Mouse (Mus musculus): ENCODE data around the gene Tcam1. TPM values are rescaled to one million over a fixed set of nuclear protein-coding genes. Genes with fewer than 3 reads are reported as not detected.

Tcam1 gene
- polyA plus RNA-seq, 1 experiment from 2014 or later: 0.07 TPM

- no peak for TF ChIP-seq CTCF (IDR thresholded peaks at IDR 0.05)
- no peak for TF ChIP-seq EP300 (IDR thresholded peaks at IDR 0.05)
- 83% methylated on average over 6 of the region's 6 CpGs for WGBS
- Histone ChIP-seq H3K4me1 (ENCODE audit: insufficient read depth, low read depth, low read length) (no peaks in the 10 kb centered on the region), H3K36me3 (ENCODE audit: insufficient read depth, low read length) (no peaks in the 10 kb centered on the region), H3K9ac (replicated peaks; ENCODE audit: low read depth) (no peak overlapping the region), H3K4me3 (ENCODE audit: low read depth, low read length) (no peak overlapping the region), H3K27me3 (replicated peaks; ENCODE audit: insufficient read depth, low read length) (no peaks in the 10 kb centered on the region), H3K9me3 (ENCODE audit: low read length) (no peaks in the 10 kb centered on the region), H3K27ac (ENCODE audit: low read length) (no peak overlapping the region), H3K4me2 (replicated peaks; ENCODE audit: low read depth, low read length) (no peak overlapping the region)
- DNase-seq (ENCODE audit: low spot score) (no peak), ATAC-seq (no peak)
Observed at GRCm38 (mm10) chr11:106282452-106282851, 6.0 kb downstream of the Tcam1 start.

- ATAC-seq: no peak
- Histone ChIP-seq H3K4me1 (ENCODE audit: insufficient read depth, low read depth, low read length) (no peaks in the 10 kb centered on the region), H3K36me3 (ENCODE audit: insufficient read depth, low read length) (no peaks in the 10 kb centered on the region), H3K9me3 (ENCODE audit: low read length) (no peaks in the 10 kb centered on the region), H3K27ac (ENCODE audit: low read length) (no peak overlapping the region), H3K4me2 (replicated peaks; ENCODE audit: low read depth, low read length) (no peak overlapping the region), H3K4me3 (ENCODE audit: low read depth, low read length) (no peak overlapping the region), H3K27me3 (replicated peaks; ENCODE audit: insufficient read depth, low read length) (no peaks in the 10 kb centered on the region), H3K9ac (replicated peaks; ENCODE audit: low read depth) (no peak overlapping the region)
- TF ChIP-seq EP300 (IDR thresholded peaks at IDR 0.05): no peak
- DNase-seq (ENCODE audit: low spot score): no peak
- WGBS: 77% methylated on average over 4 of the region's 4 CpGs
Observed at GRCm38 (mm10) chr11:106283371-106283770, 6.9 kb downstream of the Tcam1 start.

- Histone ChIP-seq H3K27me3 (replicated peaks; ENCODE audit: insufficient read depth, low read length) (no peaks in the 10 kb centered on the region), H3K4me2 (replicated peaks; ENCODE audit: low read depth, low read length) (no peak overlapping the region), H3K27ac (ENCODE audit: low read length) (no peak overlapping the region), H3K9me3 (ENCODE audit: low read length) (no peaks in the 10 kb centered on the region), H3K4me3 (ENCODE audit: low read depth, low read length) (no peak overlapping the region), H3K36me3 (ENCODE audit: insufficient read depth, low read length) (no peaks in the 10 kb centered on the region), H3K4me1 (ENCODE audit: insufficient read depth, low read depth, low read length) (no peaks in the 10 kb centered on the region), H3K9ac (replicated peaks; ENCODE audit: low read depth) (no peak overlapping the region)
- no peak for ATAC-seq
- TF ChIP-seq EP300 (IDR thresholded peaks at IDR 0.05) (no peak), CTCF (IDR thresholded peaks at IDR 0.05) (no peak)
- 51% methylated on average over 8 of the region's 8 CpGs for WGBS
- DNase-seq (ENCODE audit: low spot score): no peak
Observed at GRCm38 (mm10) chr11:106284126-106284525, 7.7 kb downstream of the Tcam1 start.

- no peak overlapping the region for H3K9ac ChIP-seq (replicated peaks; ENCODE audit: low read depth)
- 88% methylated on average over 7 of the region's 7 CpGs for WGBS
- no peak overlapping the region for H3K4me3 ChIP-seq (ENCODE audit: low read depth, low read length)
- TF ChIP-seq EP300 (IDR thresholded peaks at IDR 0.05): no peak
- no peak for TF ChIP-seq CTCF (IDR thresholded peaks at IDR 0.05)
- no peaks in the 10 kb centered on the region for H3K4me1 ChIP-seq (ENCODE audit: insufficient read depth, low read depth, low read length)
- ATAC-seq (no peak), DNase-seq (ENCODE audit: low spot score) (no peak)
- no peaks in the 10 kb centered on the region for H3K36me3 ChIP-seq (ENCODE audit: insufficient read depth, low read length)
- no peak overlapping the region for H3K27ac ChIP-seq (ENCODE audit: low read length)
- H3K27me3 ChIP-seq (replicated peaks; ENCODE audit: insufficient read depth, low read length): no peaks in the 10 kb centered on the region
- H3K4me2 ChIP-seq (replicated peaks; ENCODE audit: low read depth, low read length): no peak overlapping the region
- no peaks in the 10 kb centered on the region for H3K9me3 ChIP-seq (ENCODE audit: low read length)
Observed at GRCm38 (mm10) chr11:106286206-106286605, 9.7 kb downstream of the Tcam1 start.

GRCm38 (mm10) chr11:106286987-106287386 lies 10.5 kb downstream of the Tcam1 start:
- TF ChIP-seq CTCF (IDR thresholded peaks at IDR 0.05): no peak
- no peak for TF ChIP-seq EP300 (IDR thresholded peaks at IDR 0.05)
- no peak for ATAC-seq

GRCm38 (mm10) chr11:106289369-106289768 lies 12.9 kb downstream of the Tcam1 start:
- Histone ChIP-seq H3K36me3 (ENCODE audit: insufficient read depth, low read length) (no peaks in the 10 kb centered on the region), H3K4me1 (ENCODE audit: insufficient read depth, low read depth, low read length) (no peaks in the 10 kb centered on the region), H3K27ac (ENCODE audit: low read length) (no peak overlapping the region), H3K9me3 (ENCODE audit: low read length) (no peaks in the 10 kb centered on the region), H3K9ac (replicated peaks; ENCODE audit: low read depth) (no peak overlapping the region), H3K27me3 (replicated peaks; ENCODE audit: insufficient read depth, low read length) (no peaks in the 10 kb centered on the region), H3K4me3 (ENCODE audit: low read depth, low read length) (no peak overlapping the region), H3K4me2 (replicated peaks; ENCODE audit: low read depth, low read length) (no peak overlapping the region)
- TF ChIP-seq CTCF (IDR thresholded peaks at IDR 0.05) (peak; percentile 62), EP300 (IDR thresholded peaks at IDR 0.05) (no peak)
- peak; percentile 65 for DNase-seq (ENCODE audit: low spot score)
- WGBS: 38% methylated on average over 8 of the region's 8 CpGs
- ATAC-seq: peak; percentile 48

More at GRCm38 (mm10) chr11:106286987-106287386, 10.5 kb downstream of the Tcam1 start:
- DNase-seq (ENCODE audit: low spot score): no peak
- no peak overlapping the region for H3K9ac ChIP-seq (replicated peaks; ENCODE audit: low read depth)
- H3K4me1 ChIP-seq (ENCODE audit: insufficient read depth, low read depth, low read length): no peaks in the 10 kb centered on the region
- H3K36me3 ChIP-seq (ENCODE audit: insufficient read depth, low read length): no peaks in the 10 kb centered on the region
- WGBS: 49% methylated on average over 11 of the region's 11 CpGs
- no peaks in the 10 kb centered on the region for H3K27me3 ChIP-seq (replicated peaks; ENCODE audit: insufficient read depth, low read length)
- H3K27ac ChIP-seq (ENCODE audit: low read length): no peak overlapping the region
- no peak overlapping the region for H3K4me2 ChIP-seq (replicated peaks; ENCODE audit: low read depth, low read length)
- H3K4me3 ChIP-seq (ENCODE audit: low read depth, low read length): no peak overlapping the region
- H3K9me3 ChIP-seq (ENCODE audit: low read length): no peaks in the 10 kb centered on the region

- TF ChIP-seq EP300 (IDR thresholded peaks at IDR 0.05) (no peak), CTCF (IDR thresholded peaks at IDR 0.05) (no peak)
Observed at GRCm38 (mm10) chr11:106290376-106290775, 13.9 kb downstream of the Tcam1 start.

More at GRCm38 (mm10) chr11:106290376-106290775, 13.9 kb downstream of the Tcam1 start:
- no peaks in the 10 kb centered on the region for H3K27me3 ChIP-seq (replicated peaks; ENCODE audit: insufficient read depth, low read length)
- no peaks in the 10 kb centered on the region for H3K4me1 ChIP-seq (ENCODE audit: insufficient read depth, low read depth, low read length)
- ATAC-seq (no peak), DNase-seq (ENCODE audit: low spot score) (no peak)
- no peaks in the 10 kb centered on the region for H3K9me3 ChIP-seq (ENCODE audit: low read length)
- H3K9ac ChIP-seq (replicated peaks; ENCODE audit: low read depth): no peak overlapping the region
- WGBS: 87% methylated on average over 5 of the region's 5 CpGs
- no peaks in the 10 kb centered on the region for H3K36me3 ChIP-seq (ENCODE audit: insufficient read depth, low read length)
- H3K4me3 ChIP-seq (ENCODE audit: low read depth, low read length): no peak overlapping the region
- H3K27ac ChIP-seq (ENCODE audit: low read length): no peak overlapping the region
- H3K4me2 ChIP-seq (replicated peaks; ENCODE audit: low read depth, low read length): no peak overlapping the region
